Mouse (Mus musculus): ENCODE data around the gene Ctnna3.

DNA sequence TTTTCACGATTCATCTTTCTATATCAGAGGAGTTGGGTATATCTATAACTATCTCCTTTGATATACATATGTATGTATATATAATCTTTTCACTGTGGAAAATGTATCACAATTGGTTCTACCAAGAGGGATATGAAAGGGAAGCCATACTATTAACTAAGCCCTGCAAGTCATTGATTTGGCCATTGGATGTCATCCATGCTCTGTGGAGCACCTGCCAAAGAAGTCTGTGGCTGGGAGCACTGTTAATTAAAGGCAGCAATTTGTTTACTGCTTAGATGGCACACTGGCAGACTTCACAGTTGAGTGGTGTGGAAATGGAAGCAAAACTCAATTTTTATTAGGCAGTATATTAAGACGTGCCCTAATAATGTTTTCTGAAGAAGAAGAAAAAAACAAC is 1592.8 kb downstream of the Ctnna3 start:
- TF ChIP-seq POLR2A (IDR thresholded peaks at IDR 0.05; ENCODE audit: insufficient read length, low read depth) (no peak), MAX (IDR thresholded peaks at IDR 0.05; ENCODE audit: low read depth) (no peak), POLR2AphosphoS2 (IDR thresholded peaks at IDR 0.05; ENCODE audit: insufficient read length, low read depth) (no peak), CEBPB (IDR thresholded peaks at IDR 0.05; ENCODE audit: insufficient read depth, poor library complexity, severe bottlenecking) (no peak), E2F4 (IDR thresholded peaks at IDR 0.05; ENCODE audit: insufficient read depth) (no peak), TCF3 (IDR thresholded peaks at IDR 0.05; ENCODE audit: insufficient read length, low read depth) (no peak), MYOG (IDR thresholded peaks at IDR 0.05; ENCODE audit: control insufficient read depth in 1 of 3, insufficient read depth in 1 of 3, insufficient read length in 2 of 3, low read depth in 2 of 3) (no peak), MYOD1 (IDR thresholded peaks at IDR 0.05; ENCODE audit: control insufficient read depth in 1 of 3, insufficient read length in 2 of 3, low read depth in 2 of 3) (no peak), USF1 (IDR thresholded peaks at IDR 0.05; ENCODE audit: low read depth) (no peak)

Measured in myocyte (in vitro differentiated cells).